ENCODE assay signal across 32 mouse cellular contexts in the genomic region with DNA sequence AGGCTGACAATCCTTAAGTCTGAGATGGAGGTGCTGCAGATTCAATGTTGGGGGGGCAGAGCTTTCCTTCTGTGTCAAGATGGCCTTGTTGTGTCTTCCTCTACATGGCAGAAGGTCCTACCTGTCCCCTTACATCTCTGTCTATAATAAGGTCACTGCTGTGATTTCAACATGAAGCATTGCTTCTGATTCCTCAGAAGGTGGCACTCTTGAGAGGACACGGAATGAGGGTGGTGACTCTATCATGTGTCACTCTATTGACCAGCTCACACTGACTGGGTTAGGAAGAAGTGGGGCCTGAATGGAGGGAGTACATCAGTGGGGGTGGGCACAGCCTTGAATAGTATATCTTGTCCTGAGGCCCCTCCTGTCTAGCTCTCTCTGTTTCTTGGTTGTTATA. TPM values are rescaled to one million over a fixed set of nuclear protein-coding genes. Genes with fewer than 3 reads are reported as not detected.
DNase-seq lines count a peak whose midpoint lies in the region; TF ChIP-seq lines count a peak whose summit lies in the region.
"Had no signal": no experiment of that assay in that cellular context is flagged by ENCODE, and none has a peak within 500 bp of the region (broad histone marks: within the 10 kb centered on the region; RNA-seq: fewer than 3 reads in every experiment).

No protein-coding gene starts in this region.

- no peak for DNase-seq in gastrocnemius, adult 2 months
- no peak for DNase-seq in gastrocnemius, postnatal 25 days
- no peak for DNase-seq in layer of hippocampus, adult 2 months (ENCODE audit: low spot score in 2 of 2)
- DNase-seq in layer of hippocampus, postnatal 25 days (ENCODE audit: extremely low spot score in 1 of 2, low spot score in 1 of 2), result no peak
- DNase-seq in 416B (ENCODE audit: low read depth), result peak; percentile 29
- no peak for DNase-seq in urinary bladder, postnatal 10 days (ENCODE audit: low spot score)
- DNase-seq: adrenal gland, postnatal 10 days; B cell, adult 2 months; cerebellum, adult 9-11 months; kidney, adult 18-20 months; kidney, postnatal 10 days; liver, postnatal 0 days; lung, postnatal 36 days; right cerebral cortex, adult 18-20 months; thymus, adult 18-20 months; thymus, postnatal 36 days had no signal

- no peak overlapping the region for H3K27ac ChIP-seq in gastrocnemius, adult 2 months
- H3K27ac ChIP-seq in layer of hippocampus, adult 2 months, result 0 out of 2 replicates have a peak overlapping the region, but pooled peaks have one; percentile 10
- H3K27ac ChIP-seq in cortical plate, adult 2 months (ENCODE audit: insufficient read depth, low read length), result no peak overlapping the region
- H3K27ac ChIP-seq: forebrain, embryonic 10.5 days; heart, embryonic 10.5 days; hindbrain, embryonic 10.5 days; limb, embryonic 12.5 days; midbrain, embryonic 13.5 days; neural tube, embryonic 13.5 days; stomach, embryonic 15.5 days had no signal

- intact Hi-C loops in gastrocnemius, adult 2 months (cut with DNase I), result no loop called here

- TF ChIP-seq POLR2A in cortical plate, adult 2 months (IDR thresholded peaks at IDR 0.05; ENCODE audit: extremely low read depth, insufficient read depth, low read length), result no peak

- H3K4me1 ChIP-seq in cortical plate, adult 2 months (ENCODE audit: control insufficient read depth, insufficient read depth, low read length), result no peaks in the 10 kb centered on the region
- H3K4me1 ChIP-seq: forebrain, embryonic 10.5 days; heart, embryonic 10.5 days; hindbrain, embryonic 10.5 days; limb, embryonic 12.5 days; megakaryocyte, embryonic 14.5 days; midbrain, embryonic 13.5 days; neural tube, embryonic 13.5 days; stomach, embryonic 15.5 days had no signal

- no peak overlapping the region for H3K4me3 ChIP-seq in gastrocnemius, adult 2 months
- no peak overlapping the region for H3K4me3 ChIP-seq in layer of hippocampus, adult 2 months
- no peak overlapping the region for H3K4me3 ChIP-seq in cortical plate, adult 2 months (ENCODE audit: insufficient read depth, low read length)
- H3K4me3 ChIP-seq: forebrain, embryonic 10.5 days; heart, embryonic 10.5 days; hindbrain, embryonic 10.5 days; limb, embryonic 12.5 days; megakaryocyte, embryonic 14.5 days; midbrain, embryonic 13.5 days; myocyte; neural tube, embryonic 13.5 days; stomach, embryonic 15.5 days had no signal

- TF ChIP-seq CTCF in gastrocnemius, adult 2 months (IDR thresholded peaks at IDR 0.05), result peak; percentile 7; the same call in 1 of the 2 replicates
- peak; percentile 57 for TF ChIP-seq CTCF in layer of hippocampus, adult 2 months (conservative IDR thresholded peaks at IDR 0.05)
- peak; percentile 33; the same call in 1 of the 2 replicates for TF ChIP-seq CTCF in cortical plate, adult 2 months (IDR thresholded peaks at IDR 0.05; ENCODE audit: extremely low read depth, insufficient read depth, low read length)

RNA-seq across cellular contexts. Expression of gene Drd5, which starts 15.4 kb away (rescaled TPM):
- not detected for total RNA-seq in gastrocnemius, adult 2 months (2021)
- total RNA-seq in gastrocnemius, postnatal 25 days (2021), result not detected
- total RNA-seq in layer of hippocampus, adult 2 months (2021), result 10 to 100 TPM; 15.1 to 18.0 TPM
- 10 to 100 TPM; 13.8 to 16.5 TPM for total RNA-seq in layer of hippocampus, postnatal 25 days (2021)
- polyA plus RNA-seq in cortical plate, adult 2 months (2012; rRNA removed), result 0.84 and 2.6 TPM in 2 replicates
- total RNA-seq: adrenal gland, postnatal 10 days; gastrocnemius, postnatal 4 days; MEL had no signal
- polyA plus RNA-seq: forebrain, embryonic 10.5 days; heart, embryonic 10.5 days; hindbrain, embryonic 10.5 days; limb, embryonic 12.5 days; liver, embryonic 11.5 days; liver, postnatal 0 days; myocyte; stomach, embryonic 15.5 days had no signal

RNA-seq across cellular contexts. Expression of gene Otop1, which starts 58.8 kb away (rescaled TPM):
- total RNA-seq in gastrocnemius, adult 2 months (2021), result under 1 TPM; 0.18 to 0.20 TPM
- total RNA-seq in gastrocnemius, postnatal 25 days (2021), result under 1 TPM; 0.36 to 0.38 TPM
- total RNA-seq in layer of hippocampus, adult 2 months (2021), result under 1 TPM in 1 of 2 experiments, not detected in 1; 0.15 TPM
- total RNA-seq in layer of hippocampus, postnatal 25 days (2021), result not detected
- 0.02 TPM in 1 of 2 replicates, not detected in the other for polyA plus RNA-seq in cortical plate, adult 2 months (2012; rRNA removed)
- total RNA-seq: left cerebral cortex, postnatal 14 days had no signal
- polyA plus RNA-seq: forebrain, embryonic 16.5 days; heart, embryonic 16.5 days; liver, embryonic 11.5 days; liver, postnatal 0 days; midbrain, embryonic 13.5 days; neural tube, embryonic 13.5 days; stomach, embryonic 15.5 days had no signal

Comparison
In these comparisons a context has a peak if more than half of its experiments do, and no peak if none do; other contexts are left out.
1. CTCF ChIP-seq: peak in every context shown above with its lines; median percentile 57 in layer of hippocampus, adult 2 months; 33 in cortical plate, adult 2 months; 7 in gastrocnemius, adult 2 months.
2. RNA of gene Drd5, which starts 15.4 kb away (total RNA-seq): 15.1 to 18.0 TPM in layer of hippocampus, adult 2 months and 13.8 to 16.5 TPM in layer of hippocampus, postnatal 25 days; not detected in gastrocnemius, adult 2 months and not detected in gastrocnemius, postnatal 25 days; every median in the first group is over 10 times any median in the second.